Mouse (Mus musculus) lung, embryonic 15.5 days (tissue): ENCODE data around the gene Tarbp1. TPM values are rescaled to one million over a fixed set of nuclear protein-coding genes. Genes with fewer than 3 reads are reported as not detected.
A peak's percentile ranks its signal among the peaks of the same experiment; 100 is the strongest.

Experiments used
- ATAC-seq: fragments of 200-750 bp; cut with Nextera tagmentation; 2 replicates; pipeline ENCODE4 v1.8.0; 2017; ENCODE audit warnings: moderate number of reproducible peaks, borderline replicate concordance; ENCODE audit not compliant: low FRiP score, low TSS enrichment; ENCODE audit errors: extremely low read depth
- H3K27ac ChIP-seq: fragments of 300-500 bp; sonication (generic); 2 replicates; pipeline ENCODE4 v1.5.1; 2015; ENCODE audit warnings: moderate library complexity, mild to moderate bottlenecking, inconsistent platforms
- H3K27me3 ChIP-seq: fragments of 300-500 bp; sonication (generic); 2 replicates; pipeline ENCODE4 v1.6.1; 2015; ENCODE audit warnings: inconsistent platforms
- H3K36me3 ChIP-seq: fragments of 300-500 bp; sonication (generic); 2 replicates; pipeline ENCODE4 v1.6.1; 2015; ENCODE audit warnings: inconsistent platforms
- H3K4me1 ChIP-seq: fragments of 300-500 bp; sonication (generic); 2 replicates; pipeline ENCODE4 v1.6.1; 2015; ENCODE audit warnings: inconsistent platforms
- H3K4me2 ChIP-seq: fragments of 300-500 bp; sonication (generic); 2 replicates; pipeline ENCODE4 v1.6.1; 2015; ENCODE audit warnings: inconsistent platforms, mild to moderate bottlenecking, moderate library complexity
- H3K4me3 ChIP-seq: fragments of 300-500 bp; sonication (generic); 2 replicates; pipeline ENCODE4 v1.5.1; 2015; ENCODE audit warnings: mild to moderate bottlenecking, inconsistent platforms
- H3K9ac ChIP-seq: fragments of 300-500 bp; sonication (generic); 2 replicates; pipeline ENCODE4 v1.6.1; 2015; ENCODE audit warnings: inconsistent platforms
- H3K9me3 ChIP-seq: fragments of 300-500 bp; sonication (generic); 2 replicates; pipeline ENCODE4 v1.6.1; 2016; ENCODE audit warnings: inconsistent platforms
- WGBS: fragments of 180-500 bp; shearing (Covaris S2); methylation state at CpG from one replicate; pipeline ENCODE4 v1.1.7; 2015; 5-methylcytosine and 5-hydroxymethylcytosine counted together
- polyA plus RNA-seq: library from polyadenylated mRNA; unstranded; fragments of >200 nt; fragmentation: Nextera tagmentation; extraction: Ambion mirVana; gene quantifications from 2 replicates; pipeline ENCODE4 v1.2.1, GENCODE M21; 2015

Gene Tarbp1
- polyA plus RNA-seq, 1 experiment from 2014 or later = 3.0 TPM

DNA sequence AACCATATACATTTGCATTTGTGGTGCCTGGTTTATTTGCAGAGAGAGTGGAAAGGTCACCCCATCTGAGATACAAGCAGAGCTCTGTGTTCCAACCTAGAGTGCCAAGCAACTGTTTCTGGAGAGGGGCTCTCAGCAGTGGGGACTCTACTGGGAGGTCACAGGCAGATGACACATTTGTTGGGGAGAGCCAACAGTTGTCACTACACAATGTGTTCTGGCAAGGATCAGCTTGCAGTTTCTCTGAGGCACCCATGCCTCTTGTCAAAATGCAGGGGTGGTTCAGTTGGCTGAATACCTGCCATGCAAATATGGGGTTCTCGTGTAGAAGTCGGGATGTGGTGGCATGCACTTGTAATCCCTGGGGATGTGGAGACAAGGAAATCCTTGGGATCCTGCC is 33.4 kb upstream of the Tarbp1 start:
- Histone ChIP-seq H3K4me2 (no peak overlapping the region), H3K9me3 (no peaks in the 10 kb centered on the region), H3K9ac (no peak overlapping the region), H3K27me3 (no peaks in the 10 kb centered on the region), H3K36me3 (no peaks in the 10 kb centered on the region), H3K4me3 (no peak overlapping the region), H3K27ac (no peak overlapping the region), H3K4me1 (peaks cover 4% of the 10 kb centered on the region; the same call in 1 of the 2 replicates)
- ATAC-seq = no peak
- 79% methylated on average over 2 of the region's 2 CpGs for WGBS

GRCm38 (mm10) chr8:126504492-126505182 is 29.8 kb upstream of the Tarbp1 start:
- peak overlapping the region; percentile 74 for H3K27ac ChIP-seq
- H3K27me3 ChIP-seq = no peaks in the 10 kb centered on the region
- WGBS = 48% methylated on average over 16 of the region's 16 CpGs
- H3K9me3 ChIP-seq = no peaks in the 10 kb centered on the region
- peaks cover 4% of the 10 kb centered on the region; the same call in 1 of the 2 replicates for H3K4me1 ChIP-seq
- H3K4me3 ChIP-seq = no peak overlapping the region
- peak overlapping the region; percentile 22; the same call in 1 of the 2 replicates for H3K4me2 ChIP-seq
- ATAC-seq = peak; percentile 61; the same call in 1 of the 2 replicates
- no peaks in the 10 kb centered on the region for H3K36me3 ChIP-seq
- no peak overlapping the region for H3K9ac ChIP-seq

DNA sequence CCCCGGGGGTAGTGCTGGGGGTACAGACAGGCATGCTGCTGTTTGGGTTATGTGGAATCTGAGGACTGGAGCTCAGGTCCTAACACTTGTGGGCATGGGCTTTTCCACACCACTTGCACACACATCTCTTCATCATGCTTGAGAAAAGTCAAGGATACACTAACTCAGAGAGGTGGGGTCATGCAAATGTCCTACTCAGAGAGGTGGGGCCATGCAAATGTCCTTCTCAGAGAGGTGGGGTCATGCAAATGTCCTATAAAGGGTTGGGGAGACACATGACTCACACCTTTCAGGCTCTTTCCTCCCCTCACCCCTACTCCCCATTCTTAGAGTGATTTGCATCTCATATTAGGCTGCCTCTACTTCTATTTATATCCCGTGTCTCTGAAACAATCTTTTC is 27.9 kb upstream of the Tarbp1 start:
- Histone ChIP-seq H3K36me3 (no peaks in the 10 kb centered on the region), H3K27ac (no peak overlapping the region), H3K9me3 (no peaks in the 10 kb centered on the region), H3K4me3 (no peak overlapping the region), H3K4me2 (no peak overlapping the region), H3K4me1 (peaks cover 14% of the 10 kb centered on the region), H3K9ac (no peak overlapping the region), H3K27me3 (no peaks in the 10 kb centered on the region)
- 33% methylated on average over 2 of the region's 2 CpGs for WGBS
- ATAC-seq = no peak

DNA sequence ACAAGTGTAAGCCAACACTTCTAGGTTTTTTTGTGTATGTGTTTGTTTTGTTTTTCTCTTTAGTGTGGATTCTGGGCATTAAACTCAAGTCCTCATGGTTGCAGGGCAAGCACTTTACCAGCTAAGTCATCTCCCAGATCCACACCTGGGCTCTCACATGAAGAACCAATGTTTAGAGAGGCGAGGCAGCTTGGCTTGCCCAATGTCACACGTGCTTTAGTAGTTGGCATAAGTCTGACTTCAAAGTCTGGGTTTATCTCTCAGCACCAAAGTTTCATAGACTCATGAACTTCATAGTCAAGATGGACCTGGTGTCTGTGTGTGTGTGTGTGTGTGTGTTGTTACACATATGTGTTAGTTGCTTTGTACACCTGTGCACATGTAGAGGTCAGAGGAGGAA is 24.5 kb upstream of the Tarbp1 start:
- Histone ChIP-seq H3K27ac (no peak overlapping the region), H3K4me1 (peaks cover 16% of the 10 kb centered on the region), H3K27me3 (no peaks in the 10 kb centered on the region), H3K4me2 (no peak overlapping the region), H3K9me3 (no peaks in the 10 kb centered on the region), H3K9ac (no peak overlapping the region), H3K4me3 (no peak overlapping the region), H3K36me3 (no peaks in the 10 kb centered on the region)
- 89% methylated on average over 2 of the region's 2 CpGs for WGBS
- no peak for ATAC-seq

DNA sequence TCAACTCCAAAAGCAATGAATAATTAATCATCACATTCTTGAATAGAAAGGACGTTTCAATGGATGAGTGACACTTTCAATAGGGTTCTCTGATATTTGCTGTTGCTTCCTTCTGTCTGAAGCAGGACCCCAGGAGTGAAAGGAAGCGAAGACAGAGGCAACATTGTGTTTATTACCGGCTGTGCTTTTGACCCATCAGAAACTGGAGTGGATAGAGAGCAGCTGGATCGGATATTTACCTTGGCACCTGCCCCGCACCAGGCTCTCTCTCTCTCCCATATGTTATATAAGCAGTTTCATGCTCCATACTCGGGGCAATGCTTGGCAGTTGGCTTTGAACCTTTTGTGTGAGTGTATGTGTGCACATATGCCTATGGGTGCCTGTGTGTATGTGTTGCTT is 23.6 kb upstream of the Tarbp1 start:
- Histone ChIP-seq H3K4me2 (peak overlapping the region; percentile 77), H3K36me3 (no peaks in the 10 kb centered on the region), H3K27ac (peak overlapping the region; percentile 92), H3K27me3 (no peaks in the 10 kb centered on the region), H3K4me1 (peaks cover 16% of the 10 kb centered on the region), H3K9me3 (no peaks in the 10 kb centered on the region), H3K4me3 (no peak overlapping the region), H3K9ac (0 out of 2 replicates have a peak overlapping the region, but pooled peaks have one; percentile 47)
- WGBS = 43% methylated on average over 6 of the region's 6 CpGs
- no peak for ATAC-seq

DNA sequence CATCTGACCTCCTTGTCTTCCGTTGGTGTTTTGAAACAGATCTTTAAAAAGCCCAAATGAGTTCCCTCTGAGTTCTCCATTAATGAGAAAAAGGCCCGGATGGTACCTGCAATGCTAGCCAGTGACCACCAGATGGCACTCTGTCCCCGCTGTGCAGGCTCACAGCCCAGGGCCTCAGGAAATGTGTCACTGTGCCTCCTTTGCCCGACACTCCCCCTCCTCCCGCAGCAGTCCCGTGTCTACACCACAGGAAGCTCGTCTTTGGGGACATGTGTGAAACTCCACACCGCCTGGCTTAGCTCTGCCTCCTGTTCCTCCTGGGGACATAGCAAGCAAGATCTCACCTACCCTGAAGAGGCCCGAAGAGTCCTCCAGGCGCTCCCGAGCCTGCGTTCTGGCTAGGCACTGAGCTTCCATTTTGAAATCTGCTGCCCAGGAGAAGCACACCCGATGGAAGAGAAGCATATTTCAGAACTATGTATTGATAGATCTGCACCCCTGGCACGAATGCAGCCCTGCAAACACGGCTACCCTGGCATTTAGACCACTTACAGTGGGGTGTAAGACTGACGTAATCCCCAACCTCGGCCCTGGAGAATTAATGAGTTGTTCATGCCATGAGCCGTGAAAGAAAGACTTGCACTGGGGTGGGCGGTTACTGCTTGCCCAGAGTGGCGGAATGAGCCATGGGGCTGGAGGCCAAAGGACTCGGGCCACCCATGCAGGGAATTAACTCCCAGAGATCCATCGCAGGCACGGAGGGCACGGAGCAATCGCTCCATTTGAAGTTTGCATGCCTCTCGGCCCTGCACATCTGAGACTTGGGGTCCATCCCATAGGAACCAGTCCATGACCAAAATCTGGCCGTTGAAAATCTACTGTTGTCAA is 22.9 kb upstream of the Tarbp1 start:
- Histone ChIP-seq H3K27me3 (no peaks in the 10 kb centered on the region), H3K9ac (peak overlapping the region; percentile 47), H3K4me2 (peak overlapping the region; percentile 77), H3K27ac (peak overlapping the region; percentile 92), H3K4me1 (peaks cover 16% of the 10 kb centered on the region), H3K9me3 (no peaks in the 10 kb centered on the region), H3K4me3 (peak overlapping the region; percentile 40), H3K36me3 (no peaks in the 10 kb centered on the region)
- peak; percentile 93 for ATAC-seq
- 15% methylated on average over 27 of the region's 27 CpGs for WGBS

GRCm38 (mm10) chr8:126496915-126497314 is 22.1 kb upstream of the Tarbp1 start:
- H3K9me3 ChIP-seq = no peaks in the 10 kb centered on the region
- no peaks in the 10 kb centered on the region for H3K36me3 ChIP-seq
- no peaks in the 10 kb centered on the region for H3K27me3 ChIP-seq
- no peak overlapping the region for H3K4me3 ChIP-seq
- peaks cover 16% of the 10 kb centered on the region for H3K4me1 ChIP-seq
- peak overlapping the region; percentile 21; the same call in 1 of the 2 replicates for H3K9ac ChIP-seq
- H3K4me2 ChIP-seq = no peak overlapping the region
- ATAC-seq = no peak
- H3K27ac ChIP-seq = peak overlapping the region; percentile 18; the same call in 1 of the 2 replicates
- 53% methylated on average over 5 of the region's 5 CpGs for WGBS

DNA sequence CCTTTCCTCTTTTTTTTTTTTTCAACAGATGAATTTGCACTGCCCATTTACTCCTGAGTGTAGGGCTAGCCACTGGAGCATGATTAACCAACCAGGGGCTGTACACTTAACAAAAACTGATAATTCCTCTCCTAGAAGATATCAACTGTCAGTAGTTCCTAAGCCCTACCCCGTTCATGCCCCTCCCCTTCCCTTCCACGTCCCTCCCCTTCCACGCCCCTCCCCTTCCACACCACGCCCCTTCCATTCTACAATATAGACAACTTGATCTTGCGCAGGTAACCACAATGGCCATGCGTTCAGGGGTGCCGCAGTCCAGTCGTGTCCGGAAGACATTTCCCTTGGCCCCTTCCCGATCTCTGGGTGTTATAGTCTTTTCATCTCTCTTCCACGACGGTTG is 20.6 kb upstream of the Tarbp1 start:
- Histone ChIP-seq H3K4me1 (peaks cover 16% of the 10 kb centered on the region), H3K4me3 (no peak overlapping the region), H3K36me3 (no peaks in the 10 kb centered on the region), H3K27ac (no peak overlapping the region), H3K27me3 (no peaks in the 10 kb centered on the region), H3K4me2 (no peak overlapping the region), H3K9ac (no peak overlapping the region), H3K9me3 (no peaks in the 10 kb centered on the region)
- no peak for ATAC-seq
- WGBS = 74% methylated on average over 12 of the region's 12 CpGs

GRCm38 (mm10) chr8:126494160-126495110 is 19.6 kb upstream of the Tarbp1 start:
- no peak for ATAC-seq
- no peaks in the 10 kb centered on the region for H3K27me3 ChIP-seq
- H3K4me3 ChIP-seq = no peak overlapping the region
- 73% methylated on average over 15 of the region's 15 CpGs for WGBS
- no peak overlapping the region for H3K9ac ChIP-seq
- H3K27ac ChIP-seq = no peak overlapping the region
- peaks cover 16% of the 10 kb centered on the region for H3K4me1 ChIP-seq
- no peak overlapping the region for H3K4me2 ChIP-seq
- H3K36me3 ChIP-seq = no peaks in the 10 kb centered on the region
- H3K9me3 ChIP-seq = no peaks in the 10 kb centered on the region

GRCm38 (mm10) chr8:126482938-126483337 is 8.1 kb upstream of the Tarbp1 start:
- 6% methylated on average over 5 of the region's 5 CpGs for WGBS
- Histone ChIP-seq H3K27ac (no peak overlapping the region), H3K27me3 (no peaks in the 10 kb centered on the region), H3K36me3 (no peaks in the 10 kb centered on the region), H3K9ac (no peak overlapping the region), H3K4me2 (no peak overlapping the region), H3K4me1 (0 out of 2 replicates have a peak, but pooled peaks cover 2% of the 10 kb centered on the region), H3K4me3 (no peak overlapping the region), H3K9me3 (no peaks in the 10 kb centered on the region)
- ATAC-seq = no peak

GRCm38 (mm10) chr8:126482348-126482720 is 7.5 kb upstream of the Tarbp1 start:
- WGBS = 55% methylated on average over 2 of the region's 2 CpGs
- no peaks in the 10 kb centered on the region for H3K36me3 ChIP-seq
- ATAC-seq = no peak

More at GRCm38 (mm10) chr8:126482348-126482720, 7.5 kb upstream of the Tarbp1 start:
- Histone ChIP-seq H3K27ac (no peak overlapping the region), H3K27me3 (no peaks in the 10 kb centered on the region), H3K4me1 (0 out of 2 replicates have a peak, but pooled peaks cover 2% of the 10 kb centered on the region), H3K9ac (no peak overlapping the region), H3K4me3 (no peak overlapping the region), H3K9me3 (no peaks in the 10 kb centered on the region), H3K4me2 (no peak overlapping the region)
